Mouse (Mus musculus): ENCODE results near the gene R3hdm2.

R3hdm2 gene

GRCm38 (mm10) chr10:127544375-127544774 lies 164.2 kb downstream of the R3hdm2 start:
- no peak for DNase-seq (ENCODE audit: low spot score)

GRCm38 (mm10) chr10:127546505-127546904 lies 166.4 kb downstream of the R3hdm2 start:
- DNase-seq (ENCODE audit: low spot score): no peak

GRCm38 (mm10) chr10:127548236-127548635 lies 168.1 kb downstream of the R3hdm2 start:
- DNase-seq (ENCODE audit: low spot score): no peak
